25 mouse cellular contexts compared by ENCODE assay signal in the genomic region with DNA sequence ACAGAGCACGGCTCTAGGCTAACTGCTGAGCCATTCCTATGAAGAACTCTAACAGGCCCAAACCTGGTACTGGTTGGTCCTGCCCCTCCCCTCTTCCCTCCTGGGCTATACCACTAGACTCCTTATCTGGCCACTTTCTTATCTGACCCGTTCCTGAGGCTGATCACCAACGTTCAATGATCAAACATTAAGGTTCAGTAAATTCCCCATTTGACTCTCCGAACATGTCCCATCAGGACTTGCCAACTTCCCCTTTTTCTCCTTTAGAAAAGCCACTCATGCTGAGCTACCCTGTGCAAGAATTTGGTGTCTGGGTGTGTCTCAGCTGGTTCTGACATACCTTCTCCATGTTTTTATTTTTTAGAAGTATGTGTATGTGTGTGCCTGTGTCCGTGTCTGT. TPM values are rescaled to one million over a fixed set of nuclear protein-coding genes. Genes with fewer than 3 reads are reported as not detected.
DNase-seq lines count a peak whose midpoint lies in the region; ATAC-seq and TF ChIP-seq lines count a peak whose summit lies in the region.
"Had no signal": no experiment of that assay in that cellular context is flagged by ENCODE, and none has a peak within 500 bp of the region (broad histone marks: within the 10 kb centered on the region; RNA-seq: fewer than 3 reads in every experiment).

No protein-coding gene starts in this region.

- intact Hi-C loops in heart, postnatal 36 days (cut with DNase I), result no loop called here

- no peaks in the 10 kb centered on the region; the same call in 1 of the 2 replicates for H3K79me2 ChIP-seq in MEL (ENCODE audit: control insufficient read depth, insufficient read depth, low read length, poor library complexity)

- H3K4me2 ChIP-seq in liver, embryonic 15.5 days, result peak overlapping the region; percentile 21
- H3K4me2 ChIP-seq: forebrain, embryonic 12.5 days; midbrain, embryonic 11.5 days; neural tube, embryonic 12.5 days; stomach, embryonic 15.5 days had no signal

- H3K4me3 ChIP-seq in MEL (ENCODE audit: control insufficient read depth in 1 of 2, insufficient read depth in 1 of 2, low read depth in 2 of 2, low read length in 2 of 2), result peak overlapping the region; percentile 31 to 34
- no peak overlapping the region for H3K4me3 ChIP-seq in embryonic fibroblast, embryonic 13.5 days (ENCODE audit: insufficient read depth, low read length)
- no peak overlapping the region for H3K4me3 ChIP-seq in liver, embryonic 15.5 days (replicated peaks)
- no peak overlapping the region for H3K4me3 ChIP-seq in layer of hippocampus, adult 2 months
- H3K4me3 ChIP-seq: forebrain, embryonic 12.5 days; hindbrain, embryonic 10.5 days; neural tube, embryonic 12.5 days; stomach, embryonic 15.5 days had no signal

- H3K36me3 ChIP-seq in MEL (ENCODE audit: control insufficient read depth in 1 of 2, insufficient read depth in 2 of 2, low read length in 2 of 2), result peaks cover 0 to 35% of the 10 kb centered on the region in 2 experiments; a peak in 2 of 4 replicates
- H3K36me3 ChIP-seq in liver, embryonic 15.5 days (replicated peaks), result no peaks in the 10 kb centered on the region
- H3K36me3 ChIP-seq: forebrain, embryonic 12.5 days; hindbrain, embryonic 10.5 days; neural tube, embryonic 12.5 days; stomach, embryonic 15.5 days had no signal

- H3K9me3 ChIP-seq in MEL (replicated peaks; ENCODE audit: insufficient read depth, low read length), result no peaks in the 10 kb centered on the region
- H3K9me3 ChIP-seq in liver, embryonic 15.5 days (replicated peaks), result no peaks in the 10 kb centered on the region
- H3K9me3 ChIP-seq: forebrain, embryonic 12.5 days; hindbrain, embryonic 10.5 days; neural tube, embryonic 12.5 days; stomach, embryonic 15.5 days had no signal

- peak in 1 of 2 experiments; percentile 62; a peak in 2 of 4 replicates for TF ChIP-seq POLR2A in MEL (IDR thresholded peaks at IDR 0.05; ENCODE audit: control insufficient read depth in 1 of 2, insufficient read depth in 1 of 2, low read depth in 1 of 2, low read length in 2 of 2, poor library complexity in 1 of 2)
- no peak for TF ChIP-seq POLR2A in embryonic fibroblast, embryonic 13.5 days (IDR thresholded peaks at IDR 0.05; ENCODE audit: low read depth, low read length)

- TF ChIP-seq EP300 in MEL (IDR thresholded peaks at IDR 0.05; ENCODE audit: low read depth in 1 of 2, low read length in 2 of 2), result peak; percentile 92

- DNase-seq in MEL (ENCODE audit: low read depth, low spot score), result peak; percentile 91
- DNase-seq in layer of hippocampus, adult 2 months (ENCODE audit: low spot score in 2 of 2), result no peak
- DNase-seq in kidney, adult 8-10 months, result no peak
- no peak for DNase-seq in adrenal gland, adult 8-10 months
- no peak for DNase-seq in heart, postnatal 36 days
- DNase-seq: adrenal gland, postnatal 25 days; cerebellum, adult 11-12 months; cerebellum, postnatal 14 days; gastrocnemius, postnatal 10 days; heart, adult 18-20 months; kidney, adult 2 months; kidney, postnatal 25 days; lung, postnatal 10 days; spleen, adult 18-20 months; thymus, adult 18-20 months had no signal

- peak overlapping the region; percentile 66 for H3K9ac ChIP-seq in MEL (ENCODE audit: control insufficient read depth, low read depth, low read length, poor library complexity, severe bottlenecking)
- H3K9ac ChIP-seq in liver, embryonic 15.5 days, result no peak overlapping the region
- H3K9ac ChIP-seq: forebrain, embryonic 12.5 days; neural tube, embryonic 12.5 days; stomach, embryonic 15.5 days had no signal

- H3K27me3 ChIP-seq in MEL (ENCODE audit: control insufficient read depth in 1 of 2, insufficient read depth in 2 of 2, low read length in 2 of 2), result no peaks in the 10 kb centered on the region
- no peaks in the 10 kb centered on the region for H3K27me3 ChIP-seq in liver, embryonic 15.5 days
- H3K27me3 ChIP-seq: neural tube, embryonic 12.5 days; Patski; stomach, embryonic 15.5 days had no signal

- TF ChIP-seq CTCF in MEL (IDR thresholded peaks at IDR 0.05 in 2 of 3, conservative IDR thresholded peaks at IDR 0.05 in 1 of 3; ENCODE audit: control insufficient read depth in 1 of 3, insufficient read depth in 1 of 3, low read depth in 2 of 3, low read length in 3 of 3, poor library complexity in 1 of 3, severe bottlenecking in 1 of 3), result no peak
- no peak for TF ChIP-seq CTCF in embryonic fibroblast, embryonic 13.5 days (IDR thresholded peaks at IDR 0.05; ENCODE audit: borderline replicate concordance, insufficient read depth, low read length)
- TF ChIP-seq CTCF in layer of hippocampus, adult 2 months (conservative IDR thresholded peaks at IDR 0.05), result no peak

- TF ChIP-seq RAD21 in MEL (IDR thresholded peaks at IDR 0.05; ENCODE audit: low read depth, low read length), result no peak

- peaks cover 10 to 38% of the 10 kb centered on the region in 2 experiments for H3K4me1 ChIP-seq in MEL (ENCODE audit: control insufficient read depth in 1 of 2, insufficient read depth in 2 of 2, low read length in 2 of 2)
- peaks cover 17% of the 10 kb centered on the region for H3K4me1 ChIP-seq in embryonic fibroblast, embryonic 13.5 days (ENCODE audit: control insufficient read depth, insufficient read depth, low read length)
- H3K4me1 ChIP-seq in liver, embryonic 15.5 days (replicated peaks), result peaks cover 72% of the 10 kb centered on the region

- 19% methylated on average over 5 of the region's 5 CpGs for WGBS in liver, embryonic 15.5 days (ENCODE audit: insufficient replicate concordance)

- ATAC-seq in liver, embryonic 15.5 days (ENCODE audit: insufficient read depth), result peak; percentile 9; the same call in 1 of the 2 replicates
- ATAC-seq in monocyte, adult 5-6 weeks (replicated peaks; ENCODE audit: insufficient number of reproducible peaks, low FRiP score, low TSS enrichment, poor library complexity, severe bottlenecking), result peak; percentile 25
- ATAC-seq: activated CD4-positive, CD25-positive, alpha-beta regulatory T cell, adult 4 months; Patski had no signal

- peak overlapping the region; percentile 93 for H3K27ac ChIP-seq in MEL (ENCODE audit: control insufficient read depth, low read depth, low read length)
- peak overlapping the region; percentile 96 for H3K27ac ChIP-seq in embryonic fibroblast, embryonic 13.5 days (ENCODE audit: insufficient read depth, low read length)
- H3K27ac ChIP-seq in liver, embryonic 15.5 days (replicated peaks), result peak overlapping the region; percentile 74
- H3K27ac ChIP-seq in layer of hippocampus, adult 2 months, result no peak overlapping the region
- H3K27ac ChIP-seq: forebrain, embryonic 12.5 days; hindbrain, embryonic 10.5 days; neural tube, embryonic 12.5 days; stomach, embryonic 15.5 days had no signal

RNA-seq across cellular contexts. Expression of a gene that starts 5.6 kb away (rescaled TPM):
- 41.5 and 42.4 TPM in 2 replicates for total RNA-seq in MEL (2012; rRNA removed)
- polyA plus RNA-seq in MEL (2012; ENCODE audit: insufficient read depth in 1 of 2, insufficient read length in 2 of 2, low read depth in 1 of 2, low replicate concordance in 2 of 2, missing spikeins in 1 of 2), result 10 to 100 TPM in 1 of 2 experiments, not detected in 1; 60.4 TPM
- polyA plus RNA-seq in embryonic fibroblast, embryonic 13.5 days (2011; ENCODE audit: insufficient read length, low read depth, missing spikeins), result 84.1 and 87.6 TPM in 2 replicates
- polyA plus RNA-seq in liver, embryonic 15.5 days (2015; fragmentation: Nextera tagmentation; extraction: Ambion mirVana), result 54.0 and 58.1 TPM in 2 replicates
- total RNA-seq in monocyte, adult 5-6 weeks (2017), result 253 to 285 TPM (median 262 TPM) in 3 replicates
- total RNA-seq in layer of hippocampus, adult 2 months (2021), result 100 to 1,000 TPM; 100 to 102 TPM
- 100 to 1,000 TPM; 139 to 153 (median 150) TPM for total RNA-seq in adrenal gland, adult 8-10 months (2022)
- 10 to 100 TPM; 25.2 to 29.7 TPM for total RNA-seq in heart, postnatal 36 days (2021)

RNA-seq across cellular contexts. Expression of a gene that starts 38.4 kb away (rescaled TPM):
- total RNA-seq in MEL (2012; rRNA removed), result 23.7 and 24.6 TPM in 2 replicates
- polyA plus RNA-seq in MEL (2012; ENCODE audit: insufficient read depth in 1 of 2, insufficient read length in 2 of 2, low read depth in 1 of 2, low replicate concordance in 2 of 2, missing spikeins in 1 of 2), result 10 to 100 TPM; 65.8 to 66.0 TPM
- 28.3 and 39.3 TPM in 2 replicates for polyA plus RNA-seq in embryonic fibroblast, embryonic 13.5 days (2011; ENCODE audit: insufficient read length, low read depth, missing spikeins)
- 19.3 and 21.0 TPM in 2 replicates for polyA plus RNA-seq in liver, embryonic 15.5 days (2015; fragmentation: Nextera tagmentation; extraction: Ambion mirVana)
- 166 to 275 TPM (median 211 TPM) in 3 replicates for total RNA-seq in monocyte, adult 5-6 weeks (2017)
- 100 to 1,000 TPM; 116 to 123 TPM for total RNA-seq in layer of hippocampus, adult 2 months (2021)
- 10 to 100 TPM in 2 of 4 experiments, 1 to 10 TPM in 2; 8.8 to 13.4 (median 11.1) TPM for total RNA-seq in adrenal gland, adult 8-10 months (2022)
- total RNA-seq in heart, postnatal 36 days (2021), result 1 to 10 TPM; 1.6 to 2.7 TPM

RNA-seq across cellular contexts. Expression of a gene that starts 51.5 kb away (rescaled TPM):
- 0.03 and 0.04 TPM in 2 replicates for total RNA-seq in MEL (2012; rRNA removed)
- polyA plus RNA-seq in MEL (2012; ENCODE audit: insufficient read depth in 1 of 2, insufficient read length in 2 of 2, low read depth in 1 of 2, low replicate concordance in 2 of 2, missing spikeins in 1 of 2), result under 1 TPM in 1 of 2 experiments, not detected in 1; 0.46 TPM
- 0.08 and 0.21 TPM in 2 replicates for polyA plus RNA-seq in embryonic fibroblast, embryonic 13.5 days (2011; ENCODE audit: insufficient read length, low read depth, missing spikeins)
- polyA plus RNA-seq in liver, embryonic 15.5 days (2015; fragmentation: Nextera tagmentation; extraction: Ambion mirVana), result 0.35 and 0.67 TPM in 2 replicates
- 31.1 to 112 TPM (median 48.9 TPM) in 3 replicates for total RNA-seq in monocyte, adult 5-6 weeks (2017)
- 100 to 1,000 TPM; 820 to 844 TPM for total RNA-seq in layer of hippocampus, adult 2 months (2021)
- 1 to 10 TPM; 3.0 to 7.5 (median 5.5) TPM for total RNA-seq in adrenal gland, adult 8-10 months (2022)
- total RNA-seq in heart, postnatal 36 days (2021), result 1 to 10 TPM; 5.6 to 7.0 TPM

RNA-seq across cellular contexts. Expression of a gene that starts 53.9 kb away (rescaled TPM):
- total RNA-seq in MEL (2012; rRNA removed), result 0.75 and 1.1 TPM in 2 replicates
- polyA plus RNA-seq in MEL (2012; ENCODE audit: insufficient read depth in 1 of 2, insufficient read length in 2 of 2, low read depth in 1 of 2, low replicate concordance in 2 of 2, missing spikeins in 1 of 2), result 1 to 10 TPM in 1 of 2 experiments, not detected in 1; 1.3 TPM
- polyA plus RNA-seq in embryonic fibroblast, embryonic 13.5 days (2011; ENCODE audit: insufficient read length, low read depth, missing spikeins), result 2.2 and 2.8 TPM in 2 replicates
- 2.1 and 3.2 TPM in 2 replicates for polyA plus RNA-seq in liver, embryonic 15.5 days (2015; fragmentation: Nextera tagmentation; extraction: Ambion mirVana)
- 3.2 to 4.2 TPM (median 3.5 TPM) in 3 replicates for total RNA-seq in monocyte, adult 5-6 weeks (2017)
- 10 to 100 TPM; 21.9 to 25.4 TPM for total RNA-seq in layer of hippocampus, adult 2 months (2021)
- total RNA-seq in adrenal gland, adult 8-10 months (2022), result 1 to 10 TPM in 1 of 4 experiments, under 1 TPM in 3; 0.21 to 2.3 (median 0.48) TPM
- 10 to 100 TPM; 17.2 to 23.1 TPM for total RNA-seq in heart, postnatal 36 days (2021)

RNA-seq across cellular contexts. Expression of a gene that starts 56.5 kb away (rescaled TPM):
- 49.7 and 57.2 TPM in 2 replicates for total RNA-seq in MEL (2012; rRNA removed)
- 10 to 100 TPM in 1 of 2 experiments, not detected in 1; 63.1 TPM for polyA plus RNA-seq in MEL (2012; ENCODE audit: insufficient read depth in 1 of 2, insufficient read length in 2 of 2, low read depth in 1 of 2, low replicate concordance in 2 of 2, missing spikeins in 1 of 2)
- 118 and 143 TPM in 2 replicates for polyA plus RNA-seq in embryonic fibroblast, embryonic 13.5 days (2011; ENCODE audit: insufficient read length, low read depth, missing spikeins)
- polyA plus RNA-seq in liver, embryonic 15.5 days (2015; fragmentation: Nextera tagmentation; extraction: Ambion mirVana), result 77.4 and 84.3 TPM in 2 replicates
- 38.1 to 49.9 TPM (median 47.0 TPM) in 3 replicates for total RNA-seq in monocyte, adult 5-6 weeks (2017)
- 10 to 100 TPM; 57.2 to 62.1 TPM for total RNA-seq in layer of hippocampus, adult 2 months (2021)
- total RNA-seq in adrenal gland, adult 8-10 months (2022), result 100 to 1,000 TPM; 120 to 138 (median 128) TPM
- total RNA-seq in heart, postnatal 36 days (2021), result 10 to 100 TPM; 43.8 to 46.9 TPM

Comparison
In these comparisons a context has a peak if more than half of its experiments do, and no peak if none do; other contexts are left out.
1. H3K4me3 ChIP-seq: peak in MEL (2 of 2); none in embryonic fibroblast, embryonic 13.5 days (single experiment), liver, embryonic 15.5 days (single experiment) and layer of hippocampus, adult 2 months (single experiment).